Mouse (Mus musculus): ENCODE measurements around the gene Pdik1l.

GRCm38 (mm10) chr4:134312341-134312740, 24.6 kb upstream of the Pdik1l start:
- TF ChIP-seq CTCF (IDR thresholded peaks at IDR 0.05; ENCODE audit: borderline replicate concordance, insufficient read depth, low read depth, low read length) (no peak), POLR2A (IDR thresholded peaks at IDR 0.05; ENCODE audit: borderline replicate concordance, insufficient read depth, low read length) (no peak)
